Mouse (Mus musculus) cortical plate, adult 2 months (tissue): ENCODE data around the gene Rassf5.

Experiments
- CTCF ChIP-seq: fragments of 200-500 bp; IDR thresholded peaks from 2 replicates; pipeline ENCODE4 v1.5.1; 2011; ENCODE audit warnings: mild to moderate bottlenecking, control low read depth, low read length; ENCODE audit not compliant: insufficient read depth; ENCODE audit errors: extremely low read depth
- POLR2A ChIP-seq: fragments of 200-500 bp; IDR thresholded peaks from 2 replicates; pipeline ENCODE4 v1.6.1; 2011; ENCODE audit warnings: mild to moderate bottlenecking, low read length, control low read depth; ENCODE audit not compliant: insufficient read depth; ENCODE audit errors: extremely low read depth

DNA sequence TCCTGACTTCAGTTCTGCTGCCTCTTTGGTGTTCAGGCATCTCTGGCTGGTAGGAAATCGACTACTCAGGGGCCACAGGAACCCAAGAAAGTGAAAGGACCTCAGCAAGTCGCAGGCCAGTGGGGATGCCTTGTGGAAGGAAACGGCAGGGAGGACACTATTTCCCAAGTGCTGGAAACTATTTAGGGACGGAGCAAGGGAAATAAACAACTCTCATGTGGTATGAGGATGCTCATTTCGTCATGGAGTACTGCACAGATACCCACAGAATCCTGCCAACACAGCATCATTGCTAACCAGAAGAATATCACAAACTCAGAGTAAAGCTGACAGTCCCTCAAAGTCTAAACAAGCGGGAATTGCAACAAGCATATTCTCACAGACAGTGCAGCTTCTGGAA lies 2.1 kb downstream of the Rassf5 start:
- TF ChIP-seq CTCF (no peak), POLR2A (no peak)
